Mouse (Mus musculus) liver, embryonic 14.5 days (tissue): ENCODE measurements around the gene Siva1.

ENCODE experiments used
- CTCF ChIP-seq: IDR thresholded peaks from 2 replicates; pipeline ENCODE4 v1.5.1; 2016; ENCODE audit warnings: antibody characterized with exemption, low read depth, control low read depth
- EP300 ChIP-seq: IDR thresholded peaks from 2 replicates; pipeline ENCODE4 v1.6.1; 2016; ENCODE audit warnings: antibody characterized with exemption, low read depth

DNA sequence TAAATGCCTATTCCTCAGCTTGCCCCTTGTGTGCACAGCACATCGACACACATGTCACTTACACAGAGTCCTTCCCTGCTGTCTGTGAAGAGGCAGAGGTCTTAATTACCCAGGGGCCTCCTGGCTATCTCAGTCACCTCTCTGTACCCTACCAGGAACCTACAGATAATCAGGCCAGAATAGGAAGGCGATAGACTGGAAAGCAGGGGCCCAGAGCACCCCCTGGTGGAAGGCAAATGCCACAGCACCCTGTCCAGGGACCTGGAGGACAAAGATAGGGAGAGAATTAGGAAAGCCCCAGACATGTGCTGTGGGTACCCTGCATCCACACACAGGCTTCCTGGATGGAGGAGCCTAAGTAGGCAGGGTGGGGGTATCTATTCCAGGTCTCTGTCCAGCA, 20.7 kb upstream of the Siva1 start:
- TF ChIP-seq CTCF (peak; percentile 94), EP300 (no peak)
